ENCODE assay signal across 21 mouse cellular contexts in genomic region chr16:72398811-72399210, GRCm38 (mm10).
DNase-seq lines count a peak whose midpoint lies in the region; ATAC-seq and TF ChIP-seq lines count a peak whose summit lies in the region.
"Had no signal": no experiment of that assay in that cellular context is flagged by ENCODE, and none has a peak within 500 bp of the region (broad histone marks: within the 10 kb centered on the region; RNA-seq: fewer than 3 reads in every experiment).

No protein-coding gene starts in this region.

- intact Hi-C loops in heart, postnatal 36 days (cut with DNase I), result no loop called here

- no peak for TF ChIP-seq POLR2A in brain, embryonic 14.5 days (IDR thresholded peaks at IDR 0.05; ENCODE audit: borderline replicate concordance, extremely low read depth, insufficient read depth, insufficient read length, poor library complexity, severe bottlenecking)

- no peak overlapping the region for H3K4me2 ChIP-seq in midbrain, embryonic 11.5 days
- H3K4me2 ChIP-seq in midbrain, embryonic 13.5 days (replicated peaks), result no peak overlapping the region
- no peak overlapping the region for H3K4me2 ChIP-seq in forebrain, embryonic 13.5 days
- H3K4me2 ChIP-seq: heart, embryonic 12.5 days; hindbrain, embryonic 12.5 days had no signal

- no peak overlapping the region for H3K4me3 ChIP-seq in midbrain, embryonic 11.5 days (ENCODE audit: low read depth, low read length)
- H3K4me3 ChIP-seq in midbrain, embryonic 13.5 days (replicated peaks), result no peak overlapping the region
- H3K4me3 ChIP-seq in forebrain, embryonic 13.5 days, result no peak overlapping the region
- H3K4me3 ChIP-seq: heart, embryonic 12.5 days; hindbrain, embryonic 12.5 days had no signal

- 0 out of 2 replicates have a peak, but pooled peaks have one; percentile 46 for ATAC-seq in midbrain, embryonic 11.5 days (ENCODE audit: low FRiP score)
- no peak for ATAC-seq in midbrain, embryonic 13.5 days
- peak; percentile 48; the same call in 1 of the 2 replicates for ATAC-seq in forebrain, embryonic 13.5 days
- ATAC-seq: CD4-positive, CD25-positive, alpha-beta regulatory T cell, adult 4 months; hindbrain, embryonic 16.5 days; inflammation-experienced regulatory T-cells, adult 6 months; intestine, postnatal 0 days had no signal

- peaks cover 4% of the 10 kb centered on the region; the same call in 1 of the 2 replicates for H3K4me1 ChIP-seq in midbrain, embryonic 11.5 days (ENCODE audit: control insufficient read depth, insufficient read depth, low read length)
- peaks cover 15% of the 10 kb centered on the region for H3K4me1 ChIP-seq in midbrain, embryonic 13.5 days (replicated peaks)
- H3K4me1 ChIP-seq in forebrain, embryonic 13.5 days, result peaks cover 7% of the 10 kb centered on the region

- H3K27me3 ChIP-seq in midbrain, embryonic 11.5 days (ENCODE audit: control insufficient read depth, insufficient read depth, low read length), result no peaks in the 10 kb centered on the region
- H3K27me3 ChIP-seq in midbrain, embryonic 13.5 days, result no peaks in the 10 kb centered on the region
- peaks cover 11% of the 10 kb centered on the region for H3K27me3 ChIP-seq in forebrain, embryonic 13.5 days
- H3K27me3 ChIP-seq: heart, embryonic 12.5 days; hindbrain, embryonic 12.5 days had no signal

- TF ChIP-seq CTCF in brain, embryonic 14.5 days (IDR thresholded peaks at IDR 0.05; ENCODE audit: borderline replicate concordance, extremely low read depth, insufficient read depth, insufficient read length), result no peak

- WGBS in midbrain, embryonic 11.5 days, result 38% methylated on average over 5 of the region's 5 CpGs
- 22% methylated on average over 5 of the region's 5 CpGs for WGBS in midbrain, embryonic 13.5 days
- WGBS in forebrain, embryonic 13.5 days, result 16% methylated on average over 5 of the region's 5 CpGs

- H3K27ac ChIP-seq in midbrain, embryonic 11.5 days (ENCODE audit: low read depth, low read length), result no peak overlapping the region
- H3K27ac ChIP-seq in midbrain, embryonic 13.5 days, result no peak overlapping the region
- H3K27ac ChIP-seq in forebrain, embryonic 13.5 days, result no peak overlapping the region
- H3K27ac ChIP-seq: hindbrain, embryonic 12.5 days had no signal

- H3K36me3 ChIP-seq in midbrain, embryonic 11.5 days (ENCODE audit: control insufficient read depth, insufficient read depth, low read length), result no peaks in the 10 kb centered on the region
- no peaks in the 10 kb centered on the region for H3K36me3 ChIP-seq in midbrain, embryonic 13.5 days
- no peaks in the 10 kb centered on the region for H3K36me3 ChIP-seq in forebrain, embryonic 13.5 days (ENCODE audit: poor library complexity, severe bottlenecking)
- H3K36me3 ChIP-seq: G1E; heart, embryonic 12.5 days; hindbrain, embryonic 12.5 days had no signal

- H3K9me3 ChIP-seq in midbrain, embryonic 11.5 days (ENCODE audit: control insufficient read depth, low read length), result no peaks in the 10 kb centered on the region
- H3K9me3 ChIP-seq in midbrain, embryonic 13.5 days, result no peaks in the 10 kb centered on the region
- no peaks in the 10 kb centered on the region for H3K9me3 ChIP-seq in forebrain, embryonic 13.5 days (replicated peaks)
- H3K9me3 ChIP-seq: G1E; heart, embryonic 12.5 days; hindbrain, embryonic 12.5 days had no signal

- no peak overlapping the region for H3K9ac ChIP-seq in midbrain, embryonic 11.5 days (ENCODE audit: low read length)
- H3K9ac ChIP-seq in midbrain, embryonic 13.5 days (replicated peaks), result no peak overlapping the region
- no peak overlapping the region for H3K9ac ChIP-seq in forebrain, embryonic 13.5 days
- H3K9ac ChIP-seq: heart, embryonic 12.5 days; hindbrain, embryonic 12.5 days had no signal

- peak; percentile 2 for DNase-seq in adrenal gland, postnatal 10 days
- no peak for DNase-seq in adrenal gland, postnatal 4 days (ENCODE audit: low spot score in 2 of 2)
- DNase-seq in midbrain, embryonic 11.5 days (ENCODE audit: low spot score, missing footprints), result peak; percentile 85
- peak; percentile 80 for DNase-seq in brain, embryonic 14.5 days (ENCODE audit: low read depth)
- no peak for DNase-seq in heart, postnatal 36 days
- DNase-seq in lung, postnatal 36 days, result no peak
- DNase-seq: adrenal gland, adult 8-10 months; B cell, adult 2 months; cerebellum, adult 2 months; cerebellum, postnatal 14 days; gastrocnemius, postnatal 25 days; heart, postnatal 4 days had no signal

Comparison
In these comparisons a context has a peak if more than half of its experiments do, and no peak if none do; other contexts are left out.
1. DNase-seq: peak in adrenal gland, postnatal 10 days (single experiment), midbrain, embryonic 11.5 days (single experiment) and brain, embryonic 14.5 days (single experiment); none in adrenal gland, postnatal 4 days (0 of 2), heart, postnatal 36 days (0 of 2) and lung, postnatal 36 days (single experiment).